Mouse (Mus musculus): ENCODE measurements at regions not wholly inside any gene's neighbourhood (a gene's known extent, or its start where the extent isn't known, plus 50 kb on each side); places are given as distances from the start of the nearest gene placed in this dataset.

- no peak for TF ChIP-seq EP300 (IDR thresholded peaks at IDR 0.05; ENCODE audit: low read depth)
- TF ChIP-seq CTCF (IDR thresholded peaks at IDR 0.05; ENCODE audit: low read depth) = no peak
Measured at GRCm38 (mm10) chr9:31706688-31707087, 206.6 kb downstream of the Barx2 start.
